Mouse (Mus musculus) heart, postnatal 0 days (tissue): ENCODE results near the gene Klhdc8b. TPM values are rescaled to one million over a fixed set of nuclear protein-coding genes. Genes with fewer than 3 reads are reported as not detected.
A peak's percentile ranks its signal among the peaks of the same experiment; 100 is the strongest.

Source experiments
- ATAC-seq: fragments of 200-750 bp; cut with Nextera tagmentation; 2 replicates; pipeline ENCODE4 v1.8.0; 2017; ENCODE audit warnings: low read depth, moderate number of reproducible peaks, moderate library complexity; ENCODE audit not compliant: insufficient read depth
- DNase-seq: peaks from one replicate; pipeline ENCODE4 v3.0.0-alpha.2; 2016; ENCODE audit warnings: low spot score
- H3K27ac ChIP-seq: fragments of 300-500 bp; sonication (generic); 2 replicates; pipeline ENCODE4 v1.5.1; 2014; ENCODE audit warnings: low read depth, mild to moderate bottlenecking
- H3K27me3 ChIP-seq: fragments of 300-500 bp; sonication (generic); 2 replicates; pipeline ENCODE4 v1.6.1; 2014; ENCODE audit warnings: low read length, mixed read lengths; ENCODE audit not compliant: control insufficient read depth, insufficient read depth
- H3K36me3 ChIP-seq: fragments of 300-500 bp; sonication (generic); replicated peaks from 2 replicates; pipeline ENCODE4 v1.6.1; 2014; ENCODE audit warnings: low read length, mixed read lengths; ENCODE audit not compliant: control insufficient read depth, insufficient read depth
- H3K4me1 ChIP-seq: fragments of 300-500 bp; sonication (generic); 2 replicates; pipeline ENCODE4 v1.6.1; 2014; ENCODE audit warnings: antibody characterized with exemption; ENCODE audit not compliant: control insufficient read depth, insufficient read depth
- H3K4me2 ChIP-seq: fragments of 300-500 bp; sonication (generic); 2 replicates; pipeline ENCODE4 v1.6.1; 2014; ENCODE audit warnings: low read depth, mild to moderate bottlenecking, low read length, moderate library complexity
- H3K4me3 ChIP-seq: fragments of 300-500 bp; sonication (generic); 2 replicates; pipeline ENCODE4 v1.5.1; 2014; ENCODE audit warnings: low read depth, low read length
- H3K9ac ChIP-seq: fragments of 300-500 bp; sonication (generic); replicated peaks from 2 replicates; pipeline ENCODE4 v1.6.1; 2014; ENCODE audit warnings: low read depth, low read length, mixed read lengths
- H3K9me3 ChIP-seq: fragments of 300-500 bp; sonication (generic); replicated peaks from 2 replicates; pipeline ENCODE4 v1.6.1; 2016; ENCODE audit warnings: low read length; ENCODE audit not compliant: control insufficient read depth
- CTCF ChIP-seq: IDR thresholded peaks from 2 replicates; pipeline ENCODE4 v1.5.1; 2016; ENCODE audit warnings: antibody characterized with exemption, control low read depth, low read depth
- EP300 ChIP-seq: IDR thresholded peaks from 2 replicates; pipeline ENCODE4 v1.6.1; 2016; ENCODE audit warnings: antibody characterized with exemption, low read depth
- WGBS: fragments of 180-500 bp; shearing (Covaris S2); extraction: QIAGEN DNeasy Blood & Tissue Kit; methylation state at CpG from one replicate; pipeline ENCODE4 v1.1.7; 2014; 5-methylcytosine and 5-hydroxymethylcytosine counted together
- polyA plus RNA-seq: library from polyadenylated mRNA; unstranded; fragments of >200 nt; fragmentation: Nextera tagmentation; extraction: Ambion mirVana; gene quantifications from 2 replicates; pipeline ENCODE4 v1.2.1, GENCODE M21; 2015
- total RNA-seq: library from RNA; depleted of rRNA; stranded (reverse); fragments of >200 nt; gene quantifications from 2 replicates; pipeline ENCODE4 v1.2.3, GENCODE M21; 2014; ENCODE audit warnings: low replicate concordance

Gene Klhdc8b
- total and polyA plus RNA-seq, 2 experiments from 2014 or later: 92.7 to 186 TPM

DNA sequence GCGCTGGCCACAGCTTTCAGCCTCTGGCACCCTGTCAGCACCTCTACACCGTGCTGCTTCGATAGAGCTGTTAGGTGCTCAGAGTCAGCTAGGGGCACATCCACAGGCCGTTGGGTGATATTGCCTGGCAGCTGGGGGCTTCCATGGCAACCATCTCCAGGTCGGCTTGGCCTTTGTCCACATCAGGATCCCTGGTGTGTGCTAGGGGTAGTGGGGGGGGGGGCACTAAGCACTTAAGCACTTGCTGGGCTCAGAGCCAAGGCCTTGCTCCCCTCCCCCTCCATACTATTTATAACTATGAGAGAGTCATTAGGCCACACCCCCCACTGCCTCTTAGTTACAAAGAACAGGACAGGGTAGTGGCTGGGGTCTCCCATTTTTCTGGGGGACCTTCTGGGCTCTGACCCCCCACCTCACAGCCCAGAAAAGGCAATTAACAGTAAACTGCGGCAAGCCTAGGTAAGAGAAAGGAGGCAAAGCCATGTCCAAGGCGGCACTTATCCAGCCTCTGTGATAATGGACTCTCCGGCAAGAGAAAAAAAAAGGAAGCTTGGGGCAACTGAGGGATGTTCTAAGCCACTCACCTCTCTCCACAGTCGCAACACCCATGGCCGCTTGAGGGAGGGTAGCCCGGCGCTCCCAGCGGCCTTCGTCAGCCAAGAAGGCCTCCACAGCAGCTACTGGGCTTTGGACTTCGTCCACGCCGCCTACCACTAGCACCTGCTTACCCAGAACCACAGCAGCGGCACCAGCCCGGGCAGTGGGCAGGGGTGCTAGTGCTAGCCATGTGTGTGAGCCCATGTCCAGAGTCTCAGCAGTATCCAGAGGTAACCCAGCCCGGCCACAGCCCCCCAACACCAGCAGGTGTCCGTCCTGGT is 10.8 kb downstream of the Klhdc8b start:
- H3K9me3 ChIP-seq: no peaks in the 10 kb centered on the region
- ATAC-seq (peak; percentile 83), DNase-seq (peak; percentile 89)
- H3K4me2 ChIP-seq: peak overlapping the region; percentile 98
- peak overlapping the region; percentile 24 for H3K9ac ChIP-seq
- H3K27ac ChIP-seq: peak overlapping the region; percentile 93
- peak; percentile 81 for TF ChIP-seq EP300
- 0 out of 2 replicates have a peak, but pooled peaks have one; percentile 11 for TF ChIP-seq CTCF
- 33% methylated on average over 21 of the region's 21 CpGs for WGBS
- H3K36me3 ChIP-seq: peaks cover 12% of the 10 kb centered on the region
- peaks cover 26% of the 10 kb centered on the region for H3K4me1 ChIP-seq
- peak overlapping the region; percentile 65 for H3K4me3 ChIP-seq
- H3K27me3 ChIP-seq: no peaks in the 10 kb centered on the region

DNA sequence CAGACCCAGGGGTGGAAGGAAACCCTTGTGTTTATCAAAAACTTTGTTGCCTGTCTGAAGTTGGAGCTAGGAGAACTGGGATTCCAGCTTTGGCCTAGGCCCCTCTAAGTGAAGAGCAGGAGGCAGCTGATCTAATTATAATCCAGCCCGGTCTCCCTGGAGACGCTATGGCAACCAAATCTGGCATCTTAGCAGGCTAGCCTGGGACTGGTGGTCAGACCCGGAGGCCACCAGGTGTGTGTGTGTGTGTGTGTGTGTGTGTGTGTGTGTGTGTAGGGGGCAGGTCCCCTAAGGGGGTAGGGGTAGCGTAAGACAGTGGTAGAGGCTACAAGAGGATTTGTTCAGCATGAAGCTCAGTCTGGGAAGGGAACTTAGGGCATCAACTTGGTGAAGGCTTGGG is 11.5 kb downstream of the Klhdc8b start:
- DNase-seq (peak; percentile 71), ATAC-seq (peak; percentile 39)
- H3K4me1 ChIP-seq: peaks cover 29% of the 10 kb centered on the region
- H3K4me3 ChIP-seq: no peak overlapping the region
- TF ChIP-seq CTCF: no peak
- no peak for TF ChIP-seq EP300
- no peaks in the 10 kb centered on the region for H3K9me3 ChIP-seq
- peak overlapping the region; percentile 93 for H3K27ac ChIP-seq
- H3K4me2 ChIP-seq: peak overlapping the region; percentile 42
- no peaks in the 10 kb centered on the region for H3K27me3 ChIP-seq
- WGBS: 35% methylated on average over 4 of the region's 4 CpGs
- H3K9ac ChIP-seq: peak overlapping the region; percentile 37
- H3K36me3 ChIP-seq: peaks cover 12% of the 10 kb centered on the region

GRCm38 (mm10) chr9:108445125-108445524 is 16.3 kb downstream of the Klhdc8b start:
- TF ChIP-seq CTCF (no peak), EP300 (no peak)
- DNase-seq (no peak), ATAC-seq (no peak)
- no peaks in the 10 kb centered on the region for H3K9me3 ChIP-seq
- no peak overlapping the region for H3K9ac ChIP-seq
- peaks cover 12% of the 10 kb centered on the region for H3K36me3 ChIP-seq
- H3K27ac ChIP-seq: no peak overlapping the region
- 61% methylated on average over 9 of the region's 9 CpGs for WGBS
- no peaks in the 10 kb centered on the region for H3K27me3 ChIP-seq
- H3K4me2 ChIP-seq: no peak overlapping the region
- peaks cover 30% of the 10 kb centered on the region for H3K4me1 ChIP-seq
- H3K4me3 ChIP-seq: no peak overlapping the region

GRCm38 (mm10) chr9:108441236-108441919 is 20.0 kb downstream of the Klhdc8b start:
- peaks cover 24% of the 10 kb centered on the region; the same call in 1 of the 2 replicates for H3K4me1 ChIP-seq
- H3K9me3 ChIP-seq: no peaks in the 10 kb centered on the region
- DNase-seq (peak; percentile 75), ATAC-seq (peak; percentile 60)
- TF ChIP-seq CTCF (no peak), EP300 (no peak)
- H3K4me2 ChIP-seq: peak overlapping the region; percentile 37
- WGBS: 34% methylated on average over 11 of the region's 11 CpGs
- H3K27me3 ChIP-seq: no peaks in the 10 kb centered on the region
- 0 out of 2 replicates have a peak overlapping the region, but pooled peaks have one; percentile 0 for H3K4me3 ChIP-seq
- no peak overlapping the region for H3K9ac ChIP-seq
- no peaks in the 10 kb centered on the region for H3K36me3 ChIP-seq
- peak overlapping the region; percentile 37 for H3K27ac ChIP-seq

DNA sequence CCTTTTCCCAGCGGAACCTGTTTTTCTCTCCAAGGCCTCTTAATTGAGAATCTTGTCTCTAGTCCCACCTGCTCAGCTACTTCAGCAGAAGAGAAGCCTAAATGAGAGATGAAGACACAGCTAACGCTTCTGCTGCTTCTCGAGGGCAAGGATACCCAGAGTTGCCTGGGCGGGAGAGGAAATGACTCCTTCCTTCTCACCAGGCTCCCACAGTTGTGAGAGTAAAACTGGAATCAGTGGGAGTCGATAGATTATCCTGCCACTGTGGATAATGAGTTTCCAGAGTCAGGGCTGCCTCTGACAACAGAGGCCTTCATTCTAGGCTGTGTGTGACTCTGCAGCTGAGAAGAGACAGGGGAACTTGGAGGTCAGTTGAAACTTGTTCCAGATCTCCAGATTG is 20.9 kb downstream of the Klhdc8b start:
- H3K27ac ChIP-seq: peak overlapping the region; percentile 37; the same call in 1 of the 2 replicates
- DNase-seq: no peak
- ATAC-seq: no peak
- 62% methylated on average over 5 of the region's 5 CpGs for WGBS
- H3K9me3 ChIP-seq: 0 out of 2 replicates have a peak, but pooled peaks cover 2% of the 10 kb centered on the region
- TF ChIP-seq CTCF: no peak
- no peak for TF ChIP-seq EP300
- H3K36me3 ChIP-seq: no peaks in the 10 kb centered on the region
- peaks cover 22% of the 10 kb centered on the region; the same call in 1 of the 2 replicates for H3K4me1 ChIP-seq
- no peak overlapping the region for H3K4me3 ChIP-seq
- H3K27me3 ChIP-seq: no peaks in the 10 kb centered on the region
- no peak overlapping the region for H3K4me2 ChIP-seq
- no peak overlapping the region for H3K9ac ChIP-seq
